Mouse (Mus musculus) hindbrain, postnatal 0 days (tissue): ENCODE results near the gene Eddm3b. TPM values are rescaled to one million over a fixed set of nuclear protein-coding genes. Genes with fewer than 3 reads are reported as not detected.

ENCODE experiments used
- ATAC-seq: fragments of 200-750 bp; cut with Nextera tagmentation; 2 replicates; pipeline ENCODE4 v1.8.0; 2017; ENCODE audit warnings: mild to moderate bottlenecking, moderate TSS enrichment, moderate library complexity
- DNase-seq: peaks from one replicate; pipeline ENCODE4 v3.0.0-alpha.2; 2015; ENCODE audit warnings: low spot score
- H3K27ac ChIP-seq: fragments of 300-500 bp; sonication (generic); 2 replicates; pipeline ENCODE4 v1.5.1; 2014; ENCODE audit warnings: mild to moderate bottlenecking
- H3K27me3 ChIP-seq: fragments of 300-500 bp; sonication (generic); 2 replicates; pipeline ENCODE4 v1.6.1; 2014; ENCODE audit warnings: low read length, mixed read lengths; ENCODE audit not compliant: insufficient read depth
- H3K36me3 ChIP-seq: fragments of 300-500 bp; sonication (generic); 2 replicates; pipeline ENCODE4 v1.6.1; 2014; ENCODE audit warnings: low read length, mixed read lengths; ENCODE audit not compliant: insufficient read depth
- H3K4me1 ChIP-seq: fragments of 300-500 bp; sonication (generic); 2 replicates; pipeline ENCODE4 v1.6.1; 2014; ENCODE audit warnings: antibody characterized with exemption, low read length, mixed read lengths; ENCODE audit not compliant: insufficient read depth
- H3K4me2 ChIP-seq: fragments of 300-500 bp; sonication (generic); 2 replicates; pipeline ENCODE4 v1.6.1; 2014; ENCODE audit warnings: low read depth, mild to moderate bottlenecking, low read length, moderate library complexity, mixed read lengths
- H3K4me3 ChIP-seq: fragments of 300-500 bp; sonication (generic); 2 replicates; pipeline ENCODE4 v1.5.1; 2014; ENCODE audit warnings: low read length
- H3K9ac ChIP-seq: fragments of 300-500 bp; sonication (generic); replicated peaks from 2 replicates; pipeline ENCODE4 v1.6.1; 2014; ENCODE audit warnings: mild to moderate bottlenecking, low read length, moderate library complexity, mixed read lengths
- H3K9me3 ChIP-seq: fragments of 300-500 bp; sonication (generic); 2 replicates; pipeline ENCODE4 v1.6.1; 2016; ENCODE audit warnings: low read length, mixed read lengths
- CTCF ChIP-seq: IDR thresholded peaks from 2 replicates; pipeline ENCODE4 v1.5.1; 2016; ENCODE audit warnings: antibody characterized with exemption, control low read depth, low read depth
- WGBS: fragments of 180-500 bp; shearing (Covaris S2); extraction: QIAGEN DNeasy Blood & Tissue Kit; methylation state at CpG from one replicate; pipeline ENCODE4 v1.1.7; 2014; 5-methylcytosine and 5-hydroxymethylcytosine counted together
- polyA plus RNA-seq: library from polyadenylated mRNA; unstranded; fragments of >200 nt; fragmentation: Nextera tagmentation; extraction: Ambion mirVana; gene quantifications from 2 replicates; pipeline ENCODE4 v1.2.1, GENCODE M21; 2015
- total RNA-seq: library from RNA; depleted of rRNA; stranded (reverse); fragments of >200 nt; gene quantifications from 2 replicates; pipeline ENCODE4 v1.2.3, GENCODE M21; 2014; rRNA removed

The Eddm3b gene
- total and polyA plus RNA-seq, 2 experiments from 2014 or later = not detected

DNA sequence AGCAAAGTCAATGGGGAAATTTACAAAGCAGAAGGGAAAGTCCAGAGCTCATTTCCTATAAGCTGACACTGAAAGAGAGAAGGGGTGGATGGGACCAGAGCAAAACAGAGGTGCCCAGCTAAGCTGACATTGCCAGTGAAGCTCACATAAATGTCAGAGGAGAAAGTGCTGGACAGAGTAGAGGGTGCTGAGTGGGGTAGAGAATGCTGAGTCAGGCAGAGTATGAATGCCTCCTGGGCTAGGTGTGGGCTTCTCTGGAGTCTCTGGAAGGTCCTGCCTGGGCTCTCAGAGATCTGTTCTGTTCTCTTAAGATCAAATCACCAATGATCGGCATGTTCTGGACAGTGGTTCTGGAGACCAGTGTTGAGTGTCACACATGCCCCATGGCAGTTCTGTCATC, 51.2 kb downstream of the Eddm3b start:
- no peak for TF ChIP-seq CTCF
- no peak for DNase-seq
- Histone ChIP-seq H3K4me3 (no peak overlapping the region), H3K27me3 (no peaks in the 10 kb centered on the region), H3K9me3 (no peaks in the 10 kb centered on the region), H3K4me2 (no peak overlapping the region), H3K9ac (no peak overlapping the region), H3K4me1 (no peaks in the 10 kb centered on the region), H3K36me3 (no peaks in the 10 kb centered on the region), H3K27ac (no peak overlapping the region)
- WGBS = 96% methylated on average over 1 of the region's 1 CpGs
- no peak for ATAC-seq

DNA sequence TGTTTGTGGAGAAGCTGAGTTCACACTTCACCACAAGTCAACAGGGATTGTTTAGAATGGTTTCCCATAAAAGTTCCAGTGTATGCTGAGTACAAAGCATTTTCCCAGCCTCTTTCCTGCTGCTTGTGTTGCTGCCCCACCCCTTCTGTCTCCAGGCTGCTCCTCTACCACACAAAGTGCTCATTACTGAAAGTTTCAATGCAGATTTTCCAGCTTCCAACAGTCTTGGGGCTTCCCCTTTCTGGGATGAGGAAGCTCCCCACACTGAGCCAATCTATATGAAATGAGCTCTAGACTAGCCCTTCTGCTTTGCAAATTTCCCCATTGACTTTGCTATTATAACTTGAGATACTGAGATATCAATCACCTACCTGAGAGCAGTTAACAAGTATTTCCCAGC, 51.8 kb downstream of the Eddm3b start:
- Histone ChIP-seq H3K9ac (no peak overlapping the region), H3K27me3 (no peaks in the 10 kb centered on the region), H3K4me2 (no peak overlapping the region), H3K27ac (no peak overlapping the region), H3K4me3 (no peak overlapping the region), H3K4me1 (no peaks in the 10 kb centered on the region), H3K9me3 (no peaks in the 10 kb centered on the region), H3K36me3 (no peaks in the 10 kb centered on the region)
- no peak for TF ChIP-seq CTCF
- no peak for DNase-seq
- no peak for ATAC-seq

Other genes starting within 250 kb of the Eddm3b start
- gene Tep1, start 243.9 kb upstream of the Eddm3b start, total RNA-seq = 4.3 and 5.6 TPM in 2 replicates
- 3.4 and 3.5 TPM in 2 replicates for gene Tep1, start 243.9 kb upstream of the Eddm3b start, polyA plus RNA-seq
- gene Klhl33, start 216.9 kb upstream of the Eddm3b start, total RNA-seq = 2.4 and 3.7 TPM in 2 replicates
- 2.9 and 4.0 TPM in 2 replicates for gene Klhl33, start 216.9 kb upstream of the Eddm3b start, polyA plus RNA-seq
- 71.4 and 80.9 TPM in 2 replicates for gene Osgep, start 189.5 kb upstream of the Eddm3b start, total RNA-seq
- gene Osgep, start 189.5 kb upstream of the Eddm3b start, polyA plus RNA-seq = 72.4 and 82.7 TPM in 2 replicates
- 68.6 and 70.2 TPM in 2 replicates for gene Apex1, start 189.5 kb upstream of the Eddm3b start, total RNA-seq
- 145 and 156 TPM in 2 replicates for gene Apex1, start 189.5 kb upstream of the Eddm3b start, polyA plus RNA-seq
- gene Pip4p1, start 183.6 kb upstream of the Eddm3b start, total RNA-seq = 53.3 and 69.1 TPM in 2 replicates
- 102 and 103 TPM in 2 replicates for gene Pip4p1, start 183.6 kb upstream of the Eddm3b start, polyA plus RNA-seq
- 16.7 and 19.1 TPM in 2 replicates for gene Pnp, start 183.3 kb upstream of the Eddm3b start, total RNA-seq
- 17.5 and 18.2 TPM in 2 replicates for gene Pnp, start 183.3 kb upstream of the Eddm3b start, polyA plus RNA-seq
- gene Gm49342, start 169.9 kb upstream of the Eddm3b start, total RNA-seq = 0.47 and 16.3 TPM in 2 replicates
- not detected in 2 replicates for gene Gm49342, start 169.9 kb upstream of the Eddm3b start, polyA plus RNA-seq
- gene Pnp2, start 158.4 kb upstream of the Eddm3b start, total RNA-seq = 1.2 TPM in 1 of 2 replicates, not detected in the other
- gene Pnp2, start 158.4 kb upstream of the Eddm3b start, polyA plus RNA-seq = 1.2 and 1.3 TPM in 2 replicates
- gene Rnase10, start 106.7 kb upstream of the Eddm3b start, total RNA-seq = 0.21 TPM in 1 of 2 replicates, not detected in the other
- gene Rnase10, start 106.7 kb upstream of the Eddm3b start, polyA plus RNA-seq = not detected in 2 replicates
- not detected in 2 replicates for gene Rnase9, start 72.6 kb upstream of the Eddm3b start, total RNA-seq
- gene Rnase9, start 72.6 kb upstream of the Eddm3b start, polyA plus RNA-seq = not detected in 2 replicates
- not detected in 2 replicates for gene Rnase11, start 64.3 kb upstream of the Eddm3b start, total RNA-seq
- not detected in 2 replicates for gene Rnase11, start 64.3 kb upstream of the Eddm3b start, polyA plus RNA-seq
- gene Rnase12, start 56.8 kb upstream of the Eddm3b start, total RNA-seq = not detected in 2 replicates
- 0.29 TPM in 1 of 2 replicates, not detected in the other for gene Rnase12, start 56.8 kb upstream of the Eddm3b start, polyA plus RNA-seq
- gene Olfr750, start 40.0 kb upstream of the Eddm3b start, total RNA-seq = not detected in 2 replicates
- 0.05 and 0.14 TPM in 2 replicates for gene Olfr750, start 40.0 kb upstream of the Eddm3b start, polyA plus RNA-seq
- gene Rnase4, start 23.3 kb upstream of the Eddm3b start, total RNA-seq = 22.9 and 34.1 TPM in 2 replicates
- gene Rnase4, start 23.3 kb upstream of the Eddm3b start, polyA plus RNA-seq = 17.6 and 19.0 TPM in 2 replicates
- gene Ang, start 23.3 kb upstream of the Eddm3b start, total RNA-seq = 0.18 and 1.9 TPM in 2 replicates
- gene Ang, start 23.3 kb upstream of the Eddm3b start, polyA plus RNA-seq = 2.9 and 3.9 TPM in 2 replicates
- gene Rnase6, start 9.5 kb downstream of the Eddm3b start, total RNA-seq = 0.52 and 1.3 TPM in 2 replicates
- gene Rnase6, start 9.5 kb downstream of the Eddm3b start, polyA plus RNA-seq = 1.0 TPM in 2 replicates
- gene Rnase1, start 32.4 kb downstream of the Eddm3b start, total RNA-seq = 0.16 and 0.18 TPM in 2 replicates
- 1.6 and 2.4 TPM in 2 replicates for gene Rnase1, start 32.4 kb downstream of the Eddm3b start, polyA plus RNA-seq
- not detected in 2 replicates for gene Rnase2b, start 47.8 kb downstream of the Eddm3b start, total RNA-seq
- gene Rnase2b, start 47.8 kb downstream of the Eddm3b start, polyA plus RNA-seq = not detected in 2 replicates
- not detected in 2 replicates for gene Ang2, start 84.7 kb downstream of the Eddm3b start, total RNA-seq
- gene Ang2, start 84.7 kb downstream of the Eddm3b start, polyA plus RNA-seq = not detected in 2 replicates
- not detected in 2 replicates for gene Ear14, start 89.0 kb downstream of the Eddm3b start, total RNA-seq
- gene Ear14, start 89.0 kb downstream of the Eddm3b start, polyA plus RNA-seq = not detected in 2 replicates
- not detected in 2 replicates for gene Rnase2a, start 141.7 kb downstream of the Eddm3b start, total RNA-seq
- gene Rnase2a, start 141.7 kb downstream of the Eddm3b start, polyA plus RNA-seq = not detected in 2 replicates
- gene Gm7247, start 247.3 kb downstream of the Eddm3b start, total RNA-seq = not detected in 2 replicates
- not detected in 2 replicates for gene Gm7247, start 247.3 kb downstream of the Eddm3b start, polyA plus RNA-seq